Mouse (Mus musculus) testis, postnatal 10 days (tissue): ENCODE results near the gene Spata13.

Source experiments
- DNase-seq: peaks from one replicate; pipeline ENCODE4 v3.0.0; 2021; ENCODE audit warnings: low spot score

Spata13 gene

GRCm38 (mm10) chr14:60633961-60634864 lies at the start of gene Spata13:
TSS of gene Spata13 (plus strand) at chr14:60634001.
- peak; percentile 98 for DNase-seq

GRCm38 (mm10) chr14:60586687-60587453 lies 46.9 kb upstream of the Spata13 start:
- no peak for DNase-seq

- no peak for DNase-seq
Observed at GRCm38 (mm10) chr14:60589001-60589400, 44.8 kb upstream of the Spata13 start.

- no peak for DNase-seq
Observed at GRCm38 (mm10) chr14:60592339-60592738, 41.5 kb upstream of the Spata13 start.

GRCm38 (mm10) chr14:60592822-60593221 lies 41.0 kb upstream of the Spata13 start:
- no peak for DNase-seq

DNA sequence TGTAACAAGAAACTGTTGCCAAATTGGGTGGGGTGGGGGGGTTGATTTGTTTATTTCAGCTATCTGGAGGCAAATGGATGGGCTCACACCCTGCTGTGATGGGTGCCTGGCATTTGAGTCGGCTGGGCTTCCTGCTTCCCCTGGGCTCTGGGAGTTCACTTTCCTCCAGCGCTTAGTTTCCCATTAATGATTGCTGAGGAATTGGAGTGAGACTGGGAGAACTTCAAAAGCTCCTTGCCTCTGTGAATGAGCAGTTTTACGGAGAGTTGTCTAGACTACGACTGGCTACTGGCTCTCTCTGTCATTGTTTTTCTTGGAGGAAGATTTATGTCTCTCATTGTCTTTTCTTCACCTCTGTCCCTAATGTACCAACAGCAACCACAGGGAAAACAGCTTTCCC lies 36.2 kb upstream of the Spata13 start:
- no peak for DNase-seq

DNA sequence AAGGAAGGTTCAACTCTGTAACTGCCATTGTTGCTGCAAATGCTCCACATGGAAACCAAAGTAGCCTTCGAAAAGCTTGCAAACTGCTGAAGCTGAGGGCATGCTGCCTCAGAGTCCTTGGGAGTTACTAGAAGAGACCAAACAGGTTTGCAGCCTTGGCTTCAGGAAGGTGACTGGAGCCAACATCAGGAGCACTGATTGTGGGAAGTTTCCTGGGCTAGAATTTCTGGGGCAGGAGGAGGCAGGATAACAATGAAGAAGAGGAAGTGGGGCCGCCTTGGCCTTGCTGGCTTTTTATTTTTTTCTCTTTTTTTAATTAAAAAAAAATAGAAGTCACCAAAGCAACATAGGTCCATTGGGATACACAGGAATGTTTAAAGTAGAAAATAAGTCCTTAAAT lies 34.8 kb upstream of the Spata13 start:
- DNase-seq: no peak

GRCm38 (mm10) chr14:60605564-60605963 lies 28.2 kb upstream of the Spata13 start:
- no peak for DNase-seq

- DNase-seq: no peak
Observed at GRCm38 (mm10) chr14:60606194-60606593, 27.6 kb upstream of the Spata13 start.

GRCm38 (mm10) chr14:60607743-60608142 lies 26.1 kb upstream of the Spata13 start:
- no peak for DNase-seq

GRCm38 (mm10) chr14:60609160-60609559 lies 24.6 kb upstream of the Spata13 start:
- no peak for DNase-seq

DNA sequence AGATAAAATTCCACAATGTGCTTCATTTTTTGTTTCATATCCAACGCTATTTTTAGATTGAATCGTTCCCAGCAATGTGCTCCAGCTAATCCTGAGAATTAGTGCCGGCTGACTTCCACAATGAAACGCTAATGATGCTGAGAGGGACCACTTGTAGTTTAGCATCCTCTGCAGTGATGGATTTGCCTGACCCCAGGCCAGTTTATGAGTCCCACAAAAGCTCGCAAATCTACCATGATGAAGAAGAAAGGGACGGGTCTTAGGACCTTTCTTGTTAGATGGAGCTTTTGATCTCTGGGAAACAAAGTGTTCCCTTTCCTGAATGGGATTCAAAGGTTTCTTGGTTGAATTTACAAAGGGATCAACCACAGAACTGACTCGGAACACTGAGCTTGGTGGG lies 21.1 kb upstream of the Spata13 start:
- DNase-seq: no peak

DNA sequence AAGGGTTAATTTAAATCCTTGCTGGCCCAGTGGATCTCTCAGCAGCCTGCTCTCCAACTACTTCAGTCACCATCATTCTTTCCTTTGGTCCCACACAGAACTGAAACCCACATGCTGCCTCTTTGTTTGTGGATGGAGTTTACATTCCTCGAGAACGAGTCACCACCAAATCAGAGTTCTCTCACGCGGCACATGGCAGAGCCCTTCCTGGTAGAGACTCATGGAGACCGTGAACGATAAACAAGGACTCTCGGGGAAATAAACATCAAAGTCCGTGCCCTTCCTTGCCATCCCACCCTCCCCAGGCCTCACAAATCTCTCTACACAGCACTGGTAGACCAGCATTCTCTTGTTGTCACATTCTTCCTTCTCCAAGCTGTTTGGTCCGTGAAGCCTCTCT lies 12.7 kb upstream of the Spata13 start:
- DNase-seq: no peak

DNA sequence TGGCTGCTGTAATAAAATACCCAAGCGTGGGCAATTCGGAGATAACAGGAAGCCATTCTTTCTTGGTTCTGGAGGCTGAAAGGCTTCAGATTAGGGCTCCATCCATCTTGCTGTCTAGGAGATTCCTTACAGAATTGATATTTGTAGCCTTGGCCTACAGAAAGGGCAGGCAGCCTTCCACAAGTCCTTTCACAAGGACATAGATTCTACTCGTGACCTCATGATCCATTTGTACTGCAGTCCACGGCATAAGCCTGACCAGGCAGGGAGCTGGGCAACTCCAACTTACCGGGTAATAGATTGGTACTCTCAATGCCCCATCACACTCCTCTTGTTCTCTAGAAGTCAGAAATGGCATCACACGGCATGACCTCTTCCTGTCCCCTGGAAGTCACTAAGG lies 8.3 kb upstream of the Spata13 start:
- no peak for DNase-seq

GRCm38 (mm10) chr14:60629887-60630460 lies 3.8 kb upstream of the Spata13 start:
- no peak for DNase-seq

DNA sequence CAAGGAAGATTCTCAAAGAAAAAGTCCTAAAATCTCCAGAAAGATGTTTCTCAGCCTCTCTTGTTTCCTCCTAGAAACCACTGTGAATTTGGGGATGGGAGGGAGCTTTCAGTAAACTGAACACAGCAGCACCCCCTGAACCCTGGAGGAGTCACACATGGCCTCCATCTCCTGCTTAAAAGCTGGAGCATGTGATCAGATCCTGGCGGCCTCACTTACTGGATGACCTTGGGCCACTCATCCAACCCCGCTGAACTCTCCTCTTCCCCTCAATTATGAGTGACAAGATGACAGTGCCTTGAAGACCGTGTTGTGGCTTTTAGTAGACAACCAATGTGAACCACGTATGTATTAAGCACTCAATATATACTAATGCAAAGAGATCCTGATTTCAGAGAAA lies 2.8 kb upstream of the Spata13 start:
- no peak for DNase-seq

GRCm38 (mm10) chr14:60634877-60635771 lies 1.3 kb downstream of the Spata13 start:
- DNase-seq: peak; percentile 62

GRCm38 (mm10) chr14:60635911-60636607 lies 2.3 kb downstream of the Spata13 start:
- no peak for DNase-seq

- no peak for DNase-seq
Observed at GRCm38 (mm10) chr14:60636608-60636980, 2.8 kb downstream of the Spata13 start.

GRCm38 (mm10) chr14:60636996-60637395 lies 3.2 kb downstream of the Spata13 start:
- DNase-seq: no peak

DNA sequence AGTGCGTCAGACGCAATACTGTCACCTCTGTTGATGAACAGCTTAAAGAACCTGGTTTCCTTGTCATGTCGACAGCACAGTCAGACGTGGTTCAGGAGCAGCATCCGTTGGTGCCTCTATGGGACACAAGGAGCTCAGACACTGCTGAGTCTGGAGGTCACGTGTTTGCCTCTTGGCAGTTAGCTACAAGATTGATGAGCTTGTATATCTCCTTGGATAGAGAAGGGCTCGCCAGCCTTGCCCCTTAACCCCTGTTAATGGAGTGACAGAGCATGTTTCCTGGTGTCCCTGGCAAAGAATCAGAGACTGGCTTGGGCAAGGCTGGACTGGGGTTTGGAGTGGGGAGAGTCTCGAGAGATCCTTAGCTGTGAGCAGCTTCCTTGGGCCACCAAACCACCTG lies 4.4 kb downstream of the Spata13 start:
- no peak for DNase-seq
